Mouse (Mus musculus) MEL (cell line): ENCODE measurements around the gene Spp2.

ENCODE experiments used
- CTCF ChIP-seq, 3 experiments: IDR thresholded peaks in 2 of 3; conservative IDR thresholded peaks in 1 of 3; 2 replicates each; pipeline ENCODE4 v1.5.1; 2011 to 2012; ENCODE audit warnings: low read length in 3 of 3, low read depth in 2 of 3, mild to moderate bottlenecking in 2 of 3, improper control_type of control experiment in 1 of 3, inconsistent platforms in 1 of 3, mixed read lengths in 1 of 3, moderate library complexity in 1 of 3; ENCODE audit not compliant: control insufficient read depth in 1 of 3, insufficient read depth in 1 of 3, poor library complexity in 1 of 3, severe bottlenecking in 1 of 3
- EP300 ChIP-seq, 2 experiments: IDR thresholded peaks; 2 replicates each; pipeline ENCODE4 v1.6.1; 2011; ENCODE audit warnings: improper control_type of control experiment in 2 of 2, low read length in 2 of 2, low read depth in 1 of 2, mild to moderate bottlenecking in 1 of 2
- GATA1 ChIP-seq: IDR thresholded peaks from 2 replicates; pipeline ENCODE4 v1.6.1; 2011; ENCODE audit warnings: low read depth, low read length, improper control_type of control experiment
- HCFC1 ChIP-seq: IDR thresholded peaks from 2 replicates; pipeline ENCODE4 v1.6.1; 2012; ENCODE audit warnings: low read depth, mild to moderate bottlenecking, inconsistent platforms, low read length, improper control_type of control experiment, moderate library complexity
- JUND ChIP-seq: IDR thresholded peaks from 2 replicates; pipeline ENCODE4 v1.6.1; 2011; ENCODE audit warnings: low read depth, mild to moderate bottlenecking, improper control_type of control experiment, low read length
- MAZ ChIP-seq: IDR thresholded peaks from 2 replicates; pipeline ENCODE4 v1.6.1; 2012; ENCODE audit warnings: low read depth, mild to moderate bottlenecking, inconsistent platforms, low read length, improper control_type of control experiment
- MXI1 ChIP-seq: IDR thresholded peaks from 2 replicates; pipeline ENCODE4 v1.6.1; 2011; ENCODE audit warnings: mild to moderate bottlenecking, low read depth, low read length, improper control_type of control experiment
- NRF1 ChIP-seq: IDR thresholded peaks from 2 replicates; pipeline ENCODE4 v1.6.1; 2014; ENCODE audit warnings: low read depth, mild to moderate bottlenecking, inconsistent platforms, low read length, improper control_type of control experiment, moderate library complexity; ENCODE audit not compliant: poor library complexity, insufficient read depth, severe bottlenecking
- POLR2A ChIP-seq, 2 experiments: IDR thresholded peaks; 2 replicates each; pipeline ENCODE4 v1.6.1; 2011 to 2012; ENCODE audit warnings: low read length in 2 of 2, mild to moderate bottlenecking in 2 of 2, control low read depth in 1 of 2, improper control_type of control experiment in 1 of 2, low read depth in 1 of 2, moderate library complexity in 1 of 2; ENCODE audit not compliant: control insufficient read depth in 1 of 2, insufficient read depth in 1 of 2, poor library complexity in 1 of 2
- POLR2AphosphoS2 ChIP-seq: IDR thresholded peaks from 2 replicates; pipeline ENCODE4 v1.6.1; 2011; ENCODE audit warnings: low read length, improper control_type of control experiment
- SIN3A ChIP-seq: IDR thresholded peaks from 2 replicates; pipeline ENCODE4 v1.6.1; 2012; ENCODE audit warnings: low read length, improper control_type of control experiment, inconsistent platforms
- USF2 ChIP-seq, 2 experiments: IDR thresholded peaks; 2 replicates each; pipeline ENCODE4 v1.6.1; 2011 to 2012; ENCODE audit warnings: improper control_type of control experiment in 2 of 2, low read length in 2 of 2, borderline replicate concordance in 1 of 2, inconsistent platforms in 1 of 2, low read depth in 1 of 2, mild to moderate bottlenecking in 1 of 2; ENCODE audit not compliant: insufficient read depth in 1 of 2
- ZNF384 ChIP-seq: IDR thresholded peaks from 2 replicates; pipeline ENCODE4 v1.6.1; 2012; ENCODE audit warnings: low read depth, mild to moderate bottlenecking, inconsistent platforms, low read length, improper control_type of control experiment

- no peak for TF ChIP-seq EP300 (IDR thresholded peaks at IDR 0.05; ENCODE audit: low read depth in 1 of 2, low read length in 2 of 2)
- TF ChIP-seq CTCF (IDR thresholded peaks at IDR 0.05 in 2 of 3, conservative IDR thresholded peaks at IDR 0.05 in 1 of 3; ENCODE audit: control insufficient read depth in 1 of 3, insufficient read depth in 1 of 3, low read depth in 2 of 3, low read length in 3 of 3, poor library complexity in 1 of 3, severe bottlenecking in 1 of 3) = no peak
- no peak for TF ChIP-seq GATA1
- no peak for TF ChIP-seq MXI1
- no peak for TF ChIP-seq POLR2A (IDR thresholded peaks at IDR 0.05; ENCODE audit: control insufficient read depth in 1 of 2, insufficient read depth in 1 of 2, low read depth in 1 of 2, low read length in 2 of 2, poor library complexity in 1 of 2)
- no peak for TF ChIP-seq JUND
- TF ChIP-seq USF2 (IDR thresholded peaks at IDR 0.05; ENCODE audit: borderline replicate concordance in 1 of 2, insufficient read depth in 1 of 2, low read depth in 1 of 2, low read length in 2 of 2) = no peak
- no peak for TF ChIP-seq MAZ
- TF ChIP-seq SIN3A = 0 out of 2 replicates have a peak, but pooled peaks have one; percentile 21
- no peak for TF ChIP-seq NRF1
- TF ChIP-seq ZNF384 = no peak
- TF ChIP-seq POLR2AphosphoS2 = no peak
- no peak for TF ChIP-seq HCFC1
These were observed 39.7 kb downstream of the Spp2 start for GRCm38 (mm10) chr1:88446270-88447030.
